Mouse (Mus musculus) gastrocnemius, adult 2 months (tissue): ENCODE measurements around the gene Dnajb12. TPM values are rescaled to one million over a fixed set of nuclear protein-coding genes. Genes with fewer than 3 reads are reported as not detected.

ENCODE experiments used
- DNase-seq: peaks from one replicate; pipeline ENCODE4 v3.0.0; 2022
- H3K27ac ChIP-seq: fragments of 200-600 bp; 2 replicates; pipeline ENCODE4 v1.8.1; 2022; ENCODE audit warnings: mild to moderate bottlenecking
- H3K4me3 ChIP-seq: fragments of 200-600 bp; 2 replicates; pipeline ENCODE4 v1.8.1; 2022; ENCODE audit warnings: mild to moderate bottlenecking, moderate library complexity
- CTCF ChIP-seq: fragments of 200-600 bp; IDR thresholded peaks from 2 replicates; pipeline ENCODE4 v1.8.1; 2022; ENCODE audit warnings: antibody characterized with exemption, mild to moderate bottlenecking, moderate library complexity
- intact Hi-C: fragments of 180-260 bp; cut with DNase I; formaldehyde crosslinking; loops from one replicate; pipeline ENCODE4 v1.15.1; 2025
- total RNA-seq, 2 experiments: library from RNA; stranded (reverse); gene quantifications; 2 replicates each; pipeline ENCODE4 v1.2.3; 2021

The Dnajb12 gene
- total RNA-seq, 2 experiments from 2014 or later: 60.4 to 77.5 TPM

DNA sequence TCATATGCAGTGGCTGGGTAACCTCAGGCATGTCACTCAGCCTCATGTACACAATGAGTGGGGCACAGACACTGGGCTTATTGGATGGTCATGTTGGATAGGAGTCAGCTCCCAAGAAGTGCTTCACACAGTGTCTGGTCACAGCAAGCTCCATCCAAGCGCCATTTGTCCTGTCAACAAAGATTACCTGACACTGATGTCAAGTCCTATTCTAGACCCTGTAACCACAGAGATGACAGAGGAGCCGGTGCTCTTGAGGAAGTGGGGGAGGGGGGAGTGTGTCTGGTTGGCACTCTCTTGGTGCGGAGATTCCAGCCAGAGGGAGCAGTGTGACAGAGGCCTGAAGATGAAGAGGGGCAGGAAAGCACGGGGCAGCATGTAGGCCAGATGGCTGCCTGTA is 21.6 kb downstream of the Dnajb12 start:
- Histone ChIP-seq H3K4me3 (no peak overlapping the region), H3K27ac (peak overlapping the region; percentile 88)
- intact Hi-C loops: no loop called here
- no peak for DNase-seq
- no peak for TF ChIP-seq CTCF

DNA sequence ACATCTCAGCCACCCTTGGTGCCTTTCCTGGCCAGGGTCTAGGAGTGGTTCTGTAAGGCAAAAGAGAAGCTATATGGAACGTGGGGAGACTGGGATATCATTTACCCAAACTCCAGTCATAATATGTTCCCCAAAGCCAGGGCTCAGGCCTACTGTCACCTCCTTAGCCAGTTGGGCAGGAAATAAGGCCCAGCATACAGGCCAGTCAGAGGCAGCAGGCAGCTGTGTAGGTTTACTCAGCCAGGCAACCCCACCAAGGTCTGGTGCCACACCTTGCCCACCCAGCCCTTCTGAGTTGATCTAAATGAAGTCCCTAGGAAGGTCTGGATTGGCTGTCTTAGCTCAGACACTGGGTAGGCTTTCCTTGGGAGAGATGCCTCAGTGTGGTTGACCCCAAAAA is 22.1 kb downstream of the Dnajb12 start:
- DNase-seq: no peak
- no peak for TF ChIP-seq CTCF
- intact Hi-C loops: no loop called here
- Histone ChIP-seq H3K4me3 (no peak overlapping the region), H3K27ac (peak overlapping the region; percentile 88)

DNA sequence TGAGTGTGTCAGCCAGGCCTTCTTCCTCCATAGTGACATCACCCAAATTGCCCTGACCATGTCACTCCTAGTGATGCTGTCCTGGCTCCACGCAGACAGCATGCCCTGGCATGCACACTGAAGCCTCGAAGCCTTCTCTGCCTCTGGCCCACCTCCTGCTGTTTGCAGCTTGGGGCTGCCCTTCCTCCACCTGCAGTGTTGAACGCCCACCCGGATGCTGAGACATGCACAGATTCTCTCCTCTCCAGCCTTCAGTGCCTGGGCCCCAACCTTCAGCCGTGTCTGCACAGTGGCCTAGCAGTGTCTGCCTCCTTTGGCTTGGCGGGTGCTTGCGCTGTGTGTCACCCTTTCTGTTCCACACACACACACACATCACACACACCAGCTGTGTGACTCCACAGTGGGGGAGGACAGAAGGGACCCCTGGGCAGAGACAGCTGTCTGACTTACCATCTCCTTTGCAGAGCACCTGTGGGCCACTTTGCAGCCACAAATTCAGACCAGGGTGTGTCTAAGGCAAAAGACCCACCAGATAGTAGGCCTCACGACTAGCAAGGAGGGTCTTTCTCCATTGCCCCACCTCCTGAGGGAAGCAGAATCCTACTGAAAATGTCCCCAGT is 22.7 kb downstream of the Dnajb12 start:
- intact Hi-C loops: no loop called here
- TF ChIP-seq CTCF: no peak
- Histone ChIP-seq H3K4me3 (no peak overlapping the region), H3K27ac (peak overlapping the region; percentile 88)
- no peak for DNase-seq

DNA sequence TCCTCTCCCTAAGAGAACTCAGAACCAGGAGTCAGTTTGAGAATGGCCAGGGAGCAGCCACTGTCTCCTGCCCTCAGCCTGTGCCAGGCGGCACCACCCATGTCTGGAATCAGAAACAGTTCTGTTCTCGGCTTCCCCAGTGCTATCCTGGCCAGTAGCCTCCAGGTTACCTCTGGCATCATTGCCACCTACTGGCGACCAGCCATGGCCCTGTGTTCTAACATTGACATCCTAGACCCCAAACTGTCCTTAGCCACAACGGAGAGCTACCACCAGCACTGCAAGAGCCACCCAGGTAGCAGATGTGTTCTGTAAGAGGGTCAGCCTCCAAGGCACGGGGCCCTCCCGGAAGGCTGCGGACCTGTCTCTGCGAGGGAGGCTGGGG is 23.2 kb downstream of the Dnajb12 start:
- peak overlapping the region; percentile 88 for H3K27ac ChIP-seq
- peak; percentile 49 for DNase-seq
- intact Hi-C loops: no loop called here
- H3K4me3 ChIP-seq: no peak overlapping the region
- no peak for TF ChIP-seq CTCF

DNA sequence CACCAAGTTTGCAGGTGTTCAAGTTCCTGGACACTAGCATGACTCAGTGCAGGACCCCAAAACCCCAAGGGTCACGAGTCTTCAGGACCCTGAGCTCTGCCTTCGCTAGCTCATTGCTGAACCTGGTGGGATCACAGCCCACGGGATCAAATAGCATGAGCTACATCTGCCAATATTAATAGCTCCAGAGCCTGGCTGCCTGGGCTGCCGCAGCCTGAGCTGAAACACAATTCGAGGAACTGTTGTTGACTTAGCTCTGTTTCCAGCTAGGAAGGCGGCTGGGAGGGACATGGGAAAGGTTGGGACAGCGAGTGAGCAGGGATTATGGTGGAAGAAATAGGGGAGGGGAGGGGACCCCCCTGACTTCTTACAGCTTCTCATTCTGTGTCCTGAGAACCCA is 23.8 kb downstream of the Dnajb12 start:
- intact Hi-C loops: no loop called here
- Histone ChIP-seq H3K27ac (peak overlapping the region; percentile 88), H3K4me3 (peak overlapping the region; percentile 15; the same call in 1 of the 2 replicates)
- DNase-seq: peak; percentile 62
- no peak for TF ChIP-seq CTCF

DNA sequence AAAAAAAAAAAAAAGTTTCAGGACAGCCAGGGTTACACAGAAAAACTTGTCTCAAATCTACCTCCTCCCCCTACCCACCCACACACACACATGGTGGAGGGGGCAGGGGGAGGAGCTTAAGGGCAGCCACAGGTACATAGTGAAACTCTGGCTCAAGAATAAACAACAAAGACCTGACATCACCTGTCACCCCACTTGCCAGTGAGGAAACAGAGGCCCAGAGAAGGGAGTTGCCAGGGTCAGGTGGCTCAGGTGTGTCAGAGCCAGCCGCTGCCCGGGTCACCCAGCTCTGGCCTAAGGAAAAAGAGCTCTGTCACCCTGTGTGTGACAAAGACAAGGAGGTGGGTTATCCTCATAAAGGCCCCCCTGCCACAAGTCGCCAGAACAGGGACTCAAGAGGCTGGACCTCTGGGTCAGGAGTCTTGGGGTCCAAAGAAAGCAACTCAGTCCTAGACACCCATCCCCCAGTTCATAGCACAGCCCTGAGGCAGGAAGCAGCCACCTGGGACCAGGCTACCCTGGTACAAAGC is 27.8 kb downstream of the Dnajb12 start:
- no peak for TF ChIP-seq CTCF
- Histone ChIP-seq H3K4me3 (no peak overlapping the region), H3K27ac (peak overlapping the region; percentile 82)
- intact Hi-C loops: no loop called here
- DNase-seq: no peak

DNA sequence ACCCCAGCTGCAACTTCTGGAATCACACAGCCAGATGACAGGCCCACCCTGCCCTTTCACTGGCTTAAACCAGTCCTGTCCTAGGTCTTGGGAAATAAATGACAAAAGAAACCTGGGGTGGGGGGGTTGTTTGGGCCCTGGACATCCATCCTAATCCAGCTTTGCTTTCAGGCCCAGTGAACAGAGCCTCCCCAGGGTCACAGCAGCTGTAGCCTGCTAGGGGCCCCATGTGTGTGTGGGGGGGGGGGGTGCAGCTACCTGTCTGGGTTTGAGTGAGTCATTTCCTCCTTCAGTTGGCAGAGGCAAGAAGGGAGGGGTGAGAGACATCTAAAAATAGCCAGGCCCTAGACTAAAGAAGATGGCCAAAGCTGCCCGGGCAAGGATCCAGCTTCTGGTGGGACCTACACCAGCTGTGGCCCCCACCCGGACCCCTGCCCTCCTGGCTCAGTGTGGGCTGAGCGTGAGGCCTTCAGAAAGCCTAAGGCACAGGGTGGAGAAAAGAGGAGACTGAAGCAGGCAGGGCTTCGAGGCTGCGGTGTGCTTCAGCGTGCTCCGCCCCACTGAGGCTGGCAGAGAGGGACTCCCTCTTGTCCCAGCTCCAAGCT is 28.4 kb downstream of the Dnajb12 start:
- intact Hi-C loops: no loop called here
- H3K27ac ChIP-seq: peak overlapping the region; percentile 82
- no peak overlapping the region for H3K4me3 ChIP-seq
- peak; percentile 63 for DNase-seq
- no peak for TF ChIP-seq CTCF

DNA sequence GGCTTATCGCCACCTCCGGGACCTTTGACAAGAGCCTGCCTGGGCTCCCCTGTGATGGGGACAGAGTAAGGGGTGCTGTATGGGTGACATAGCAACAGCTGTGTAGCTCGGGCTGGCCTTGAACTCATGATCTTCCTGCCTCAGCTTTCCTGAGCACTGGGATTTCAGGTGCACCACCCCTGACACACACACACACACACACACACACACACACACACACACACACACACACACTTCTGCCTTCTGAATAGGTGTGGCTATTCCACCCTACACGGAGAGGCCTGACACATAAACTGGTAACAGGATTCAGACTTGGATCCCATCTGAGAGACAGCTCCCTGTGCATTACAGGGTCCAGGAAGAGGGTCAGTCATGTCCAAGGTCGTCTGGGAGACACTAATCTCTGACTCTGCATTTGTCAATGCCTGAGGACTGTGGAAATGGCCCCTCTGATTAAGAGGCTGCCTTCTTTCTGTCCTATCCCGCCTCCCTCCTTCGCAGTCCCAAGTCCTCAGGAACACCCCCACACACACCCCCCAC is 29.5 kb downstream of the Dnajb12 start:
- intact Hi-C loops: no loop called here
- Histone ChIP-seq H3K4me3 (peak overlapping the region; percentile 60; the same call in 1 of the 2 replicates), H3K27ac (peak overlapping the region; percentile 82)
- no peak for DNase-seq
- TF ChIP-seq CTCF: no peak

DNA sequence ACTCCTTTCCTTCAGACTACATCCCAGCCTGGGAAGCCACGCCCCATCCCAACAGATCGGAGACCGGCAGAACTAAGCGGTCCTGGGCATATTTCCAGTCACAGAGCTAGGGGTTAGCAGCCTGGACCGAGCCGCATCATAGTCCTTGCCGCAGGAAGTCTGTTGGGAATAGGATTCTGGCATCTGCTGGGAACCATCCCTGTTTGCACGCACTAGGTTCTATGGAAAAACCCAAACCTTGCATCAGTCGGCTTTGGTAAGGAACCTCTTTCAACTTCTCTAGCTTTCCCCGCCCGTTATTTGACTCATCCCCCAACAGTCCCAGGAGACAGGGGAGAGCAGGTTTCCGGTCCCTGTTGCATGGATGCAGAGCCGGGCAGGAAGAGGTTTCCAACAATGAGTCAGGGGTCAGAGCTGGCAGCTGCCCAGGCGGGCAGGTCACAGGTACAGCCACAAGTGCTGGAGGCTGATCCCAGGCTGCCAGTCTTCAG is 30.0 kb downstream of the Dnajb12 start:
- peak; percentile 71 for DNase-seq
- intact Hi-C loops: no loop called here
- Histone ChIP-seq H3K27ac (peak overlapping the region; percentile 82), H3K4me3 (peak overlapping the region; percentile 60)
- no peak for TF ChIP-seq CTCF

DNA sequence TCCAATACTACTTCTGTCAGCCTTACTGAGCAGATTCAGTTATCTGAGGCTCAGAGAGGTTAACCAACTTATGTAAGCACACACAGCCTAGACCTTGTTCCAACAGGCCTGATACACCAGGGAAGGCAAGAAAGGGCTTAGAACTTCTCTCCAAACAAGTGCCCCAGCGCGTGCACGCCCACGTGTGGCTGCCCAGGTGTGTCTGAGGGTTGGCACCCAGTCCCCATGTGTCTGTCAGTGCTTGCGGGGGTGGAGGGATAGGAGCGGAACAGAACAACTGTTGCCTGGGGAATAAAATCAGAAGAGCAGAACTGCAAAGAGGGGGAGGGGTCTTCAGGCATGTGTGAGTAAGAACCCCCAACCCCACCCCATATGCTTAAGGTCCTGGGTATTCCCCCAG is 31.7 kb downstream of the Dnajb12 start:
- TF ChIP-seq CTCF: no peak
- Histone ChIP-seq H3K4me3 (peak overlapping the region; percentile 37), H3K27ac (peak overlapping the region; percentile 72)
- DNase-seq: no peak
- intact Hi-C loops: no loop called here

DNA sequence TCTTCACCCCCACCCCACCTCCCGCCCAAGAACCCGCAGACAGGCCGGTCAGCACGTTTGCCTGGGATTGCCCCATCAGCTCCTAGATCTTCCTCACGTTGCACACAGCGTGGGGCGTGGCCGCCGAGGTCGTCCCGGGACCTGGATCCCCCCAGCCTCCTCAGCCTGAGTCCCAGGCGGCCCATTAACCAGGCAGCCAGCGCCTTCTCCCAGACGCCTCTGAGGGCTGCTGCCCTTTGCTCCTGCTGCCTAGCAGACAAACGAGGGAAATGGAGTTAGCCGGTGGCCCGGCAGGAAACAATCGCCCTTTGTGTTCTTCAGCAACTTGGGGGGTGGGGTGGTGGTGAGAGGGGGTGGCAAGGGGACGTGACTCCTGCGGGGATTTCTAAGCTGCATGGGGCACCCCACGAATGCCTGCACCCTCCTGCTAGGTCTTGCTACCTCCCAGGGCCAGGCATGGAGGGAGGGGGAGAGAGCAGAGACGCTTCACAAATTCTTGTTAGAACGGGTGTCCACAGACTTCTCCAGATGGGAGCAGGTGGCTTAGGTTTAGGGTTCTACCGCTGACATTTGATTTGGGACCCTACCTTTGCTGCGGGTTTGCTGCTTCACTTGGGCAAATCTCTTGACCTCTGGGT is 32.3 kb downstream of the Dnajb12 start:
- TF ChIP-seq CTCF: no peak
- DNase-seq: peak; percentile 70
- intact Hi-C loops: no loop called here
- peak overlapping the region; percentile 72 for H3K27ac ChIP-seq
- H3K4me3 ChIP-seq: peak overlapping the region; percentile 37

DNA sequence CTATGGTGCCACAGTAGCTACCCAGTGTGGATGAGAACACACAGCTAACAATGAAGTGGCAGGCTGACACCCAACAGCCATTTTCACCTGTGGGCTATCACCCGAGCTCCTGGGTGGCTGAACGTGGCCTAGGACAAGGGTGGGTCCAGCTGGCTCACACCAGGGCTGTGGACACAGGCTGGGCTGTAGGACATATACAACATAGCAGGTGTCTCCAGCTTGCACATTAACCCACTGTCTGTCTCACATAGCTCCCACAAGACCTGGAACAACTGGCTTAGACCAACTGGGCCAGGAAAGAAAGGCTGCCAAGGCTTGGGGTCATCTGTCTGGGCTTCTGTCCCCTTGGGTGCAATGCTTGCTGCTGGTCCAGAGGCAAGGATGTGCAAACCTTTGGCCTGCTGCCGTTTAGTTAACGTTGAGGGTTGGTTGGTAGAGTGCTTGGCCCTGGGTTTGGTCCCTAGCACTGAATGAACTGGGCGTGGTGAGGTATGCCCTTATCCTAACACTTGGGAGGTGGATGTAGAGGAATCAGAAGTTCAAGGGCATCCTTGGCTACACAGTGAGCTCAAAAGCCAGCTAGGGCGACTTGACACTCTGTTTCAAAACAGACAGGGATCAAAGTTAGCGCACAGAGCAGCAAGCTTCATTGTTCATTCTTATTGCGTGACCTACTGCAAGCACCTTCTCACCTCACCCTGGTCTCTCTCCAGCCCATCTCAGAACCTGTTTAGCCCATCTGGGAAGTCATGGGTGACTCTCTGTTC is 36.0 kb downstream of the Dnajb12 start:
- no peak for TF ChIP-seq CTCF
- peak; percentile 48 for DNase-seq
- intact Hi-C loops: no loop called here
- Histone ChIP-seq H3K27ac (peak overlapping the region; percentile 82), H3K4me3 (no peak overlapping the region)

DNA sequence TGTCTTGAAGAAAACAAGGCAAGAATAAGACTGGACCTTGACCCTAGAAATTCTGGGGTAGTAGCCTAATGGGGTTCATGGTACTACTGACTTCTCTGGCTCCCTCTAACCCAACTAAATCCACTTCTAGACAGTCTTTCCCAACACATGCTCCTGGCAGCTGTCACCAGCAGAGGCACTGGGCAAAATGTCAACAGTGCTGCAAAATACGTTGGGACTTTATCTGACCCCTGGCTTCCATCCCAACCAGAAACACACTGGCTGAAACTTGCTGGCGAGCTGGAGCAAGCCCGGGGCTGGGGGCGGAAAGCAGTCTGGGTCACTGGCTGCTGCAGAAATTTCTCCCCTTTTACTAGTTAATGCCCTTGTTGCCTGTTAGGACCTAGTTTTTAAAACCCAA is 36.8 kb downstream of the Dnajb12 start:
- TF ChIP-seq CTCF: no peak; the same call in 1 of the 2 replicates
- H3K4me3 ChIP-seq: peak overlapping the region; percentile 65
- intact Hi-C loops: no loop called here
- peak; percentile 87 for DNase-seq
- peak overlapping the region; percentile 82 for H3K27ac ChIP-seq
